Mouse (Mus musculus) embryonic fibroblast, embryonic 13.5 days (primary cell): ENCODE results near the gene Mtmr12.

Source experiments
- CTCF ChIP-seq: IDR thresholded peaks from 2 replicates; pipeline ENCODE4 v1.5.1; 2011; ENCODE audit warnings: mild to moderate bottlenecking, control low read depth, low read length, moderate library complexity, borderline replicate concordance; ENCODE audit not compliant: insufficient read depth
- POLR2A ChIP-seq: IDR thresholded peaks from 2 replicates; pipeline ENCODE4 v1.6.1; 2011; ENCODE audit warnings: low read depth, mild to moderate bottlenecking, control low read depth, low read length, moderate library complexity

GRCm38 (mm10) chr15:12230243-12230935 is 25.6 kb downstream of the Mtmr12 start:
- TF ChIP-seq CTCF (no peak), POLR2A (no peak)
